Mouse (Mus musculus) forebrain, embryonic 15.5 days (tissue): Measurements from ENCODE around the gene Psmb3. TPM values are rescaled to one million over a fixed set of nuclear protein-coding genes. Genes with fewer than 3 reads are reported as not detected.

Experiments
- ATAC-seq: fragments of 200-750 bp; cut with Nextera tagmentation; replicated peaks from 2 replicates; pipeline ENCODE4 v1.8.0; 2017; ENCODE audit warnings: mild to moderate bottlenecking, moderate TSS enrichment, moderate library complexity
- H3K27ac ChIP-seq: fragments of 300-500 bp; sonication (generic); replicated peaks from 2 replicates; pipeline ENCODE4 v1.5.1; 2015; ENCODE audit warnings: mild to moderate bottlenecking, inconsistent platforms
- H3K27me3 ChIP-seq: fragments of 300-500 bp; sonication (generic); 2 replicates; pipeline ENCODE4 v1.6.1; 2015; ENCODE audit warnings: inconsistent platforms
- H3K36me3 ChIP-seq: fragments of 300-500 bp; sonication (generic); 2 replicates; pipeline ENCODE4 v1.6.1; 2015; ENCODE audit warnings: mild to moderate bottlenecking, inconsistent platforms
- H3K4me1 ChIP-seq: fragments of 300-500 bp; sonication (generic); 2 replicates; pipeline ENCODE4 v1.6.1; 2015; ENCODE audit warnings: inconsistent platforms
- H3K4me2 ChIP-seq: fragments of 300-500 bp; sonication (generic); replicated peaks from 2 replicates; pipeline ENCODE4 v1.6.1; 2015; ENCODE audit warnings: mild to moderate bottlenecking, inconsistent platforms
- H3K4me3 ChIP-seq: fragments of 300-500 bp; sonication (generic); 2 replicates; pipeline ENCODE4 v1.5.1; 2015; ENCODE audit warnings: mild to moderate bottlenecking, inconsistent platforms
- H3K9ac ChIP-seq: fragments of 300-500 bp; sonication (generic); replicated peaks from 2 replicates; pipeline ENCODE4 v1.6.1; 2015; ENCODE audit warnings: mild to moderate bottlenecking, inconsistent platforms
- H3K9me3 ChIP-seq: fragments of 300-500 bp; sonication (generic); 2 replicates; pipeline ENCODE4 v1.6.1; 2016; ENCODE audit warnings: inconsistent platforms
- WGBS: fragments of 180-500 bp; shearing (Covaris S2); methylation state at CpG from one replicate; pipeline ENCODE4 v1.1.7; 2015; ENCODE audit warnings: mixed read lengths; 5-methylcytosine and 5-hydroxymethylcytosine counted together
- polyA plus RNA-seq: library from polyadenylated mRNA; unstranded; fragments of >200 nt; fragmentation: Nextera tagmentation; extraction: Ambion mirVana; gene quantifications from 2 replicates; pipeline ENCODE4 v1.2.1, GENCODE M21; 2015

Gene Psmb3
- polyA plus RNA-seq, 1 experiment from 2014 or later: 460 TPM

DNA sequence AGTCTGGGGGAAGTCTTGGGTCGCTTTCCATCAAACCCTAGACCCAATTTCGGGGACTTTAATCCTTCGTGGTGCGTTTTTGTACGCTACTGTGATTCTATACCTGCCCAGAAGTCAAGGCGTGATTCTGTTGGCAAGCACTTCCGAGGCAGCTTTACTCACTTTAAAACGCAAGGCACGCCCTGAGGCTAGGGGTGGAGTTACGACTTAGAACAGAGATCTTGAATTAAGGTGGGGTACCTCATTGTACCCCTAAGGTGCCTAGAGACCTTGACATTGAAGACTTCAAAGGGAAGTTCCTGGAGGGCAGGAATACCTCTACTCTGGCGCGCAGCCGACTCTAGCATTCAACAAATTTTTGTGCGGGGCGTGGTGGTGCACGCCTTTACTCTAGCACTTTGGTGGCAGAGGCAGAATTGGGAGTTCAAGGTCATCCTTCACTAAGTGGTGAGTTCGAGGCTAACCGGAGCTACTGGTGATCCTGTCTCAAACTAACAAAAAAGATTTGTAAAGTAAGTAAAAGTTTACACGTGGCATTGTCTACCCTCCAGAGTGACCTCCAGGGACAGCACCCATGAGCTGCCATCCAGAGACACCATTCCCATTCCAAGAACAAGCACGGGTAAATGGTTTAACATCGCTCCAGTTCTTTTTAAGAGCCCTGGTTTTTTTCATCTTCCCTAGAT lies 40.8 kb upstream of the Psmb3 start:
- Histone ChIP-seq H3K4me2 (peak overlapping the region; percentile 70), H3K4me1 (peaks cover 48% of the 10 kb centered on the region), H3K4me3 (peak overlapping the region; percentile 94), H3K27ac (no peak overlapping the region), H3K9me3 (no peaks in the 10 kb centered on the region), H3K9ac (peak overlapping the region; percentile 76), H3K27me3 (peaks cover 17% of the 10 kb centered on the region), H3K36me3 (peaks cover 16% of the 10 kb centered on the region; the same call in 1 of the 2 replicates)
- WGBS: 3% methylated on average over 21 of the region's 21 CpGs
- ATAC-seq: no peak

DNA sequence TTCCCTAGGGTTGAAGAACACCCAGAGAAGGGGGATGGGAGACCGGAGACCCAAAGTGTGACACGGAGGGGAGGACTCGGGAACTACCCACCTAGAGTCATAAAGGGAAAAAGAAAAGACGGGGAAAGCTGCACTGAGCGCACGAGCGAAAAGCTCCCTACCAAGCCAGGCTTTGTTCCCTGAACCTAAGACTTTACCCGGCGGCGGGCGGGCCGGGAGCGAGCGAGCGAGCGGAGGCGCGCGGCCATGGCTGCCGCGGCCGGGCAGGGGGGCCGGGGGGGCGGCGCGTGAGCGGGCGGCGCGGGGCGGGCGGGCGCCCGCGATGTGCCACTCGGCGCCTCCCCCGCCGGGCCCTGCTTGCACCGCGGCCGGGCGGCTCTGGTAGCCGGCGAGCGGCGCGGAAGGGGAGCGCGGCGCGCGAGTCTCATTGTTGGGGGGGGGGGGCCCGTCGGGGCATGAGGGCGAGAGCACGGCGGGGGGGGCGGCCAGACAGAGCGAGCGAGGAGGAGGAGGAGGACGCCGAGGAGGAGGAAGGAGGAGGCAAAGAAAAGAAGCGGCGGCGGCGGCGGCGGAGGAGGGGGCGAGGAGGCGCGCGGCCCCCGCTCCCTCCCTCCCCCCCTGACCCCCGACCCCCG lies 40.2 kb upstream of the Psmb3 start, which contains the start of gene Mllt6:
Gene Mllt6, plus strand, starts transcription at position 522 of the 635 bp plus-strand sequence.
- peak; percentile 58 for ATAC-seq
- Histone ChIP-seq H3K9me3 (no peaks in the 10 kb centered on the region), H3K27ac (peak within 1 kb of the TSS; percentile 81), H3K4me1 (peaks cover 48% of the 10 kb centered on the region), H3K36me3 (peaks cover 19% of the 10 kb centered on the region; the same call in 1 of the 2 replicates), H3K4me2 (peak within 1 kb of the TSS; percentile 70), H3K4me3 (peak within 1 kb of the TSS; percentile 94), H3K27me3 (peaks cover 17% of the 10 kb centered on the region), H3K9ac (peak within 1 kb of the TSS; percentile 76)
- 0% methylated on average over 8 of the region's 76 CpGs for WGBS

DNA sequence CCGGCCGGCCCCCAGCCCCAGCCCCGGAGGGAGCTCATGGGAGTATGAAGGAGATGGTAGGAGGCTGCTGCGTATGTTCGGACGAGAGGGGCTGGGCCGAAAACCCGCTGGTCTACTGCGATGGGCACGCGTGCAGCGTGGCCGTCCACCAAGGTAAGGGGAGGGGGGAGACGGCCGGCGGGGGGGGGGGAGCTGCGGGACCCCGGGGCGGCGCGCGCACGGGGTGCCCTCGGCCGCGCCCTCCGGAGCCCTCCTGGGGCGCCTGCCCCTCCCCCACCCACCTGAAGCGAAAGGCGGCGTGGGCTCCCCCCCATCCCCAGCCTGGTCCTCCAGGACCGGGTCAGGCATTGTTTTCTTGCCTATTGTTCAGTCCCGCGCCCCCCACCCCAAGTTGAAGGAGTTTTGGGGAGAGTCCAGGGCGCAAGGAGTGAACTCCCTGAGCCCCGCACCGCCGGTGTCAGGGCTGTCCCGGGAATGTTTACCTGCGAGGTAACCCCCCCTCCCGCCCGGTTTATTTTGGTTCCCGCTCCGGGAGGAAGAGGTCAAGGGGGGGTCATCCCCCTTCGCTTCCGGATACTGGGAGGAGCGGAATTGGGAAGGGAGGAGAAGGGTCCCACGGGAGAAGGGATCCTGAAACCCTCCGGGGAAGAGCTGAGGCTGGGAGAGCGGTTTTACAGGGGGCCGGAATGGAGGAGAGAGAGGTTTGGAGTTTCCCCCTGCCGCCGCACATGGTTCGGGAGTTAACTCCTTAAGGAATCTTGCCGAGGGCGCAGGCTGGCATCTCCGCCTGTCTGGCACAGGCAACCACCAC lies 39.5 kb upstream of the Psmb3 start:
- Histone ChIP-seq H3K9me3 (no peaks in the 10 kb centered on the region), H3K27ac (peak overlapping the region; percentile 81), H3K36me3 (peaks cover 22% of the 10 kb centered on the region; the same call in 1 of the 2 replicates), H3K4me2 (peak overlapping the region; percentile 70), H3K4me1 (peaks cover 51% of the 10 kb centered on the region), H3K27me3 (peaks cover 17% of the 10 kb centered on the region), H3K4me3 (peak overlapping the region; percentile 94), H3K9ac (peak overlapping the region; percentile 76)
- WGBS: 2% methylated on average over 42 of the region's 57 CpGs
- ATAC-seq: peak; percentile 29; the same call in 1 of the 2 replicates

DNA sequence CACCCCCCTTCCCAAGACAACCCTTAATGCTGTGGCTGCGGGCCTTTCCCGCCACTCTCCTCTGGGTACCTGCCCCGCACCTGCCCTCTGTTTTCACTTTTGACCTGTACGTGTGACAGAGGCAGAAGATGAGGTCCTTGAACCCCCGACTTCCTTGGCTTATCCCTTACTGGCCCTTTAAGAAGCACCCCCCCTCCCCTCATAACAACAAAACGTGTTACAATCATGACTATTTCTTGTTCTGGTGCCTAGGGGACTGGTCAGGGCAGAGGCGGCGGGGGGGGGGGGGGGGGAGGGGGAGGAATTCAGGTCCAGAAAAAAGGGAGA lies 38.9 kb upstream of the Psmb3 start:
- Histone ChIP-seq H3K9ac (peak overlapping the region; percentile 76), H3K27me3 (peaks cover 17% of the 10 kb centered on the region), H3K4me1 (peaks cover 53% of the 10 kb centered on the region), H3K27ac (peak overlapping the region; percentile 81), H3K9me3 (no peaks in the 10 kb centered on the region), H3K4me2 (peak overlapping the region; percentile 70), H3K4me3 (peak overlapping the region; percentile 94), H3K36me3 (peaks cover 22% of the 10 kb centered on the region; the same call in 1 of the 2 replicates)
- WGBS: 0% methylated on average over 6 of the region's 8 CpGs
- ATAC-seq: no peak

DNA sequence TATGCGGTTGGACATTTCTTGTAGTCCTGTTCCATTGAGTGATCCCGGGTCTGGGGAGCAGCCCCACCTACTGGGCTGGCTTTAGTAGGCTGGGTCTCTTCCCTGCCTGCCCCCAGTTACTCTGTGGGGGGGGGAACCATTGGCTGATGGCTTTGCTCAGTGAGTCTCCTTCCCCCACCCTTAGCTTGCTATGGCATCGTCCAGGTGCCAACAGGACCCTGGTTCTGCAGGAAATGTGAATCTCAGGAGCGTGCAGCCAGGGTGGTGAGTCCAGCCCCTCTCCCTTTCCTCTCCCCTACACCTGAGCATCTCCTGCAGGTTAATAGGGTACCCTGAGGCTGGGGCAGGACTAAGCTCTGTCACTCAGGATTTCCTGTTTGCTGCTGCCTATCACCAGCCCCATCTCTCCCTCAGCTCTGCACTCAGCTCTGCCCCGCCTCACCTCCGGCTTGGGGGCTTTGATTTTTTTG lies 38.4 kb upstream of the Psmb3 start:
- 30% methylated on average over 6 of the region's 6 CpGs for WGBS
- ATAC-seq: no peak
- H3K9me3 ChIP-seq: no peaks in the 10 kb centered on the region
- no peak overlapping the region for H3K27ac ChIP-seq
- peak overlapping the region; percentile 94 for H3K4me3 ChIP-seq
- H3K4me2 ChIP-seq: peak overlapping the region; percentile 70
- peaks cover 17% of the 10 kb centered on the region for H3K27me3 ChIP-seq
- peaks cover 53% of the 10 kb centered on the region for H3K4me1 ChIP-seq
- peaks cover 22% of the 10 kb centered on the region; the same call in 1 of the 2 replicates for H3K36me3 ChIP-seq
- peak overlapping the region; percentile 76; the same call in 1 of the 2 replicates for H3K9ac ChIP-seq

DNA sequence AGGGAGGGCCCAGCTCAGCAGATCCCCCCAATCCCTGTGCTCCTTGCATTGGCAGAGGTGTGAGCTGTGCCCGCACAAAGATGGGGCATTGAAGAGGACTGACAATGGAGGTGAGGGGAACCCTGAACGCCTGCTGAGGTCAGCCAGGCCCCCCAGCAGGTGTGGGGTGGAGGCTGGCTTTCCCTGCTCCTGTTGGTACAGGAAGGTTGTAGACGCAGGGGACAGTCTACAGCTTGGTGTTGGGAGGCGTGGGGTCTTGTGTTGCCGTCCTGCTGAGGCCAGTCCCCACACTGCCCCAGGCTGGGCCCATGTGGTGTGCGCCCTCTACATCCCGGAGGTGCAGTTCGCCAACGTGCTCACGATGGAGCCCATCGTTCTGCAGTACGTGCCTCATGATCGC lies 37.8 kb upstream of the Psmb3 start:
- WGBS: 86% methylated on average over 13 of the region's 13 CpGs
- no peak for ATAC-seq
- Histone ChIP-seq H3K9me3 (no peaks in the 10 kb centered on the region), H3K4me1 (peaks cover 58% of the 10 kb centered on the region), H3K4me3 (no peak overlapping the region), H3K4me2 (peak overlapping the region; percentile 70; the same call in 1 of the 2 replicates), H3K36me3 (peaks cover 22% of the 10 kb centered on the region; the same call in 1 of the 2 replicates), H3K27ac (no peak overlapping the region), H3K27me3 (peaks cover 17% of the 10 kb centered on the region), H3K9ac (no peak overlapping the region)

DNA sequence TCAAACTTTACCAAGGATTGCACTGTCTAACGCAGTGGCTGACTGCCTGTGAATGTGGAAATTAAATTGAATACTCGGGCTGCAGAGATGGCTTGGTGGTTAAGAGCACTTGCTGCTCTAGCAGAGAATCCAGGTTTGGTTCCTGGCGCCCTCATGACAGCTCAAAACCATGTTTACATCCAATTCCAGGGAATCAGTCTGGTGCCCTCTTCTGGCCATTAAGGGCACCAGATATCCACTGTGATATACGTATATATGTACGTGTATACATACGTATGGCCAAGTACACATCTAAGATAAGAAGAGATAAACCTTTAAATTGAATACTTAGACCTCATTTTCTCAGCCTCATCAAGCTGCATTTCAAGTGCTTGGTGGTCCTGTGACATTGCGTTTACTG lies 37.0 kb upstream of the Psmb3 start:
- Histone ChIP-seq H3K9me3 (no peaks in the 10 kb centered on the region), H3K27me3 (peaks cover 14% of the 10 kb centered on the region), H3K9ac (no peak overlapping the region), H3K36me3 (peaks cover 27% of the 10 kb centered on the region; the same call in 1 of the 2 replicates), H3K4me1 (peaks cover 54% of the 10 kb centered on the region), H3K4me3 (no peak overlapping the region), H3K27ac (no peak overlapping the region), H3K4me2 (no peak overlapping the region)
- no peak for ATAC-seq
- 92% methylated on average over 7 of the region's 7 CpGs for WGBS

DNA sequence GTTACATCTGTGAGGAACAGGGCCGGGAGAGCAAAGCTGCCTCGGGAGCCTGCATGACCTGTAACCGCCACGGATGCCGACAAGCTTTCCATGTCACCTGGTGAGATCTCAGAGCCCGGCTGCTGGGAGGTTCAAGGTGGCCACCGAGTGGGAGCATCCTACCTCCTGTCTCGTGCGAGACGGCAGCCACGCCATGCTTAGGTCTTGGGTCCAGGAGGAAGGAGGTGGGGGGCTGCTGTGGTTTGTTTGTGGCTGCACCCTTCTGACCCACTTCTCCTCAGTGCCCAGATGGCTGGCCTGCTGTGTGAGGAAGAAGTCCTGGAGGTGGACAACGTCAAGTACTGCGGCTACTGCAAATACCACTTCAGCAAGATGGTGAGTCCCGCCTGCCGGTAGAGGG lies 36.4 kb upstream of the Psmb3 start:
- Histone ChIP-seq H3K4me3 (no peak overlapping the region), H3K4me1 (peaks cover 50% of the 10 kb centered on the region), H3K9ac (no peak overlapping the region), H3K9me3 (no peaks in the 10 kb centered on the region), H3K27ac (no peak overlapping the region), H3K36me3 (peaks cover 33% of the 10 kb centered on the region; the same call in 1 of the 2 replicates), H3K4me2 (no peak overlapping the region), H3K27me3 (peaks cover 8% of the 10 kb centered on the region)
- WGBS: 93% methylated on average over 15 of the region's 15 CpGs
- ATAC-seq: no peak

DNA sequence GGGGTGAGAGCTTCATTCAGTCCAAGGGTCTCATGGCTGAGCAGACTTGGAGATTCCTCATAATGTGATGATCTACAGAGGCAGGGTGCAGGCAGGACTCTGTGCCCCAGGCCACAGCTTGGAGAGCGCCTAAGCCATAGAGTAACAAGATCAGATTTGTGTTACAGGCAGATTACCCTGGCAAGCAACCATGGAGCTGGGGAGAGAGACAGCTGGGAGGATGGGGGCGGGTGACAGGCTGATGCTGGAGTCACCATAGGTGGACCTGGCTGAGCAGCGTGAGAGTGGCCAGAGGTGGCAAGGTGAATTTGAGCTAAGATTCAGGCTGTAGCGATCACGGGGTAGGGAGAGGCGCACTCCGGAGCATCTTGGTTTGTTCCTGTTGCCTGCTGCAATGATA lies 35.0 kb upstream of the Psmb3 start:
- 89% methylated on average over 7 of the region's 7 CpGs for WGBS
- Histone ChIP-seq H3K4me1 (peaks cover 39% of the 10 kb centered on the region), H3K4me2 (no peak overlapping the region), H3K36me3 (peaks cover 46% of the 10 kb centered on the region), H3K4me3 (no peak overlapping the region), H3K27ac (no peak overlapping the region), H3K27me3 (no peaks in the 10 kb centered on the region), H3K9ac (no peak overlapping the region), H3K9me3 (no peaks in the 10 kb centered on the region)
- no peak for ATAC-seq

DNA sequence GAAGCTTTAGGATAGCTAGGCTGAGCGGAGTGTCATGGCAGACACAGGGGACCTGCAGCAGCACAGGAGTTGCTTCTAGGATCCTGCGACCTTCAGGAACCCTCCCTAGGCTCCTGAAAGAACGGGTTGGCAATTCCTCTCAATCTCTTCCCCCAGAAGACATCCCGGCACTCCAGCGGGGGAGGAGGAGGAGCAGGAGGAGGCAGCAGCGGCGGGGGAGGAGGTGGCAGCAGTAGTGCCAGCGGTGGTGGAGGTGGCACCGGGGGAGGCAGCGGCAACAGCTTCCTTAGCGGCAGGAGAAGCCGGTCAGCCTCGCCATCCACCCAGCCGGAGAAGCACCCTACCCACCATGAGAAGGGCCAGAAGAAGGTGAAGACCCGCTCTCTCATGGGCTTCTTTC lies 33.9 kb upstream of the Psmb3 start:
- WGBS: 41% methylated on average over 15 of the region's 15 CpGs
- H3K36me3 ChIP-seq: peaks cover 54% of the 10 kb centered on the region
- no peak for ATAC-seq
- no peaks in the 10 kb centered on the region for H3K27me3 ChIP-seq
- H3K4me1 ChIP-seq: peaks cover 38% of the 10 kb centered on the region
- H3K27ac ChIP-seq: peak overlapping the region; percentile 60
- H3K4me3 ChIP-seq: no peak overlapping the region
- H3K4me2 ChIP-seq: no peak overlapping the region; the same call in 1 of the 2 replicates
- H3K9me3 ChIP-seq: no peaks in the 10 kb centered on the region
- H3K9ac ChIP-seq: no peak overlapping the region

DNA sequence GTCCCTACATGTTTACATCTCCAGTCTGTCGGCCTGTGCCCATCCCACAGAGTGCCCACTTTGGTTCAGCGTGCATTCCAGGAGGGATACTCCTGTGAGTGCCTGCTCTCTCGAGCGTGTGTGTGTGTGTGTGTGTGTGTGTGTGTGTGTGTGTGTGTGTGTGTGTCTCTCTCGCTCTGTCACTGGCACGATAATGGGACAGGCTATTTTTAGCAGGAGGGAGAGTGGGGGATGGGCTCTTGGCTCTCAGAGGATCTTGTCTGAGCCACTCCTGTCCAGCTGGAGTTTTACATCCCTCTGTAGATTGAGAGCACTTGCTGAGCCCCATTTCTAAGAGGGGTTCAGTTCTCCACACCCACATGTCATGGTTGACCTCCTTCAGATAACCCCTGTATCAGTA lies 33.4 kb upstream of the Psmb3 start:
- Histone ChIP-seq H3K36me3 (peaks cover 59% of the 10 kb centered on the region), H3K9ac (no peak overlapping the region), H3K4me1 (peaks cover 32% of the 10 kb centered on the region), H3K27ac (peak overlapping the region; percentile 60), H3K27me3 (no peaks in the 10 kb centered on the region), H3K4me2 (no peak overlapping the region), H3K4me3 (no peak overlapping the region), H3K9me3 (no peaks in the 10 kb centered on the region)
- WGBS: 20% methylated on average over 6 of the region's 6 CpGs
- no peak for ATAC-seq
